Mouse (Mus musculus) urinary bladder, postnatal 25 days (tissue): ENCODE data around the gene Armh2.
"Not testable (repeated sequence)": the region's sequence is repeated elsewhere in the genome, so short reads cannot be mapped to it uniquely, and the experiment has no call there.

Experiments
- DNase-seq: peaks from one replicate; pipeline ENCODE4 v3.0.0; 2022; ENCODE audit warnings: low spot score

Gene Armh2

DNA sequence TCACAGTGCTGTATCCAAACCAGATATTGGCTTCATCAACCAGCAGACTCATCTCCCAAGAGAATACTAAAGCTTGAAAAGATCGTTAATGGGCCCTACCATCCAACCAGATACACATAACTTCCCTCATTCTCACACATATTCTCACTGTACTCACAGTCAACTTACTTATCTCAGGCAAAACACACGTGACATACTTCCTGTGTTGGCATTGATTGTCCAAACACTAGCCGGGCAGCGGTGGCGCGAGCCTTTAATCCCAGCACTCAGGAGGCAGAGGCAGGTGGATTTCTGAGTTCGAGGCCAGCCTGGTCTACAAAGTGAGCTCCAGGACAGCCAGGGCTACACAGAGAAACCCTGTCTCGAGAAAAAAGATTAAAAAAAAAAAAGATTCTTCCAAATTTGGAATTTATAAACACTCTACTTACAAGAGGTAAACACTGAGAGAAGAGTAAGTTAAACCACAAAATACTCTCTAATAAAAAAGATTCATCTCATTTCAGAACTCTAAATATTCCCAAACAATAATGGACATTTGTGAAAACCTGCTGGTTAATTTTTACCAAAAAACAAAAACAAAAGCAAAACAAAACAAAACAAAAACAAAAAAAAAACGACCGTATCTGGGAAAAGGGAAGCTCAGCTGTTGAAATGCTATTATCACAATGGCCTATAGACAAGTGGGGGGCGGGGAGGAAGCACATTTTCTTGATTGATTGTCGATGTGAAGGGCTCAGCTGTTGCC is 17.0 kb downstream of the Armh2 start:
- DNase-seq, result no peak

DNA sequence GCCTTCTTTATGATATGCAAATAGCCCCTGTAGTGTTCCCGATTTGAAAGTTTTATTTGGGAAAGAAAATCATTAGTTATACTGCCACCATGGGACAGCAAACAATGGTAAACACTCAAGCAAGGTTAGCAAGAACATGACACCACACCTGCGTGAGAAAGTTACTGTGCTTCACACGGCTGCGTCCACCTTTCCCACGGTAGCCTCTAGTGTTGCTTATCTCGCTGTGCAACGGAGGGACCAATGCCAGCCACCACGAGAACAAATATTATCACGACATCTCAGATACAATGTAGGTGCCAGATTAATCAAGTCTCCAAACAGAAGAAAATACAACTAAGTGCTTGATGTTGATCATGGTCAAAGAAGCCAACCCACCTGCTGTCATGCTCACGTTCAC is 18.4 kb downstream of the Armh2 start:
- no peak for DNase-seq

DNA sequence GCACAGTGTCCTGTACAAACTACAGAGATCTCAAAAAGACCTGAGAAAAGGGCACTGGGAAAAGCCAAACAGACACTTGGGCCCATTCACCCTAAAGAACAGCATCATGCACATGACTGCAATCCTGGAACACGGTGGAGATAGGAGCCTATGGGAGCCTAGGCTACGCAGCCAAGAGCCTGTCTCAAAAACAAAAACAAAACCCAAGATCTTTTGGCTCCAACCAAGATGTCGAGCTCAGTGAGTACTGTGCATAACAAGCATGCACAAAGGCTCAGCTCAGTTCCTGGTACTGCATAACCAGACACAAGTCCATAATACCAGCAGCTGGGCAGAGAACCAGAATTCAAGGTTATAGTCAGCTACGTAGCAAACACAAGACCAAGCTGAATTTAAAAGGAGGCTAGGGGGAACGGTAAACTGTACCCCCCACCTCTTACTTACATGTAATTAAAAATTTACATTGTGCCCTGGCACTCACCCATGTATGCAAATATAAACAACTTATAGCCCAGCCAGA is 19.4 kb downstream of the Armh2 start:
- no peak for DNase-seq

DNA sequence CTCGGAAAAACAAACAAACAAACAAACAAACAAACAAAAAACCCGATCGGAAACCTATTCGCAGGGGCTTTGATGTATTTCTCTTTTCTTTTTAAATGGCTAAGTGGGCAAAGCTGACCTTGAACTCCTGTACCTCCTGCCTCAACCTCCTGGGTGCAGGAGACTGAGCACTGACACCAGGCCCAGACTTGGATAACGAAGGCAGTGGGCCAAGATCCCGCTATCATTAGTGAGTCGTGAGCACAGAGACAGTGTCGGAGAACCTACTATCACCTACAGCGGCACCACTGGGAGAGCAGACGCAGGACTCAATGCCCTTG is 20.0 kb downstream of the Armh2 start:
- DNase-seq, result no peak

DNA sequence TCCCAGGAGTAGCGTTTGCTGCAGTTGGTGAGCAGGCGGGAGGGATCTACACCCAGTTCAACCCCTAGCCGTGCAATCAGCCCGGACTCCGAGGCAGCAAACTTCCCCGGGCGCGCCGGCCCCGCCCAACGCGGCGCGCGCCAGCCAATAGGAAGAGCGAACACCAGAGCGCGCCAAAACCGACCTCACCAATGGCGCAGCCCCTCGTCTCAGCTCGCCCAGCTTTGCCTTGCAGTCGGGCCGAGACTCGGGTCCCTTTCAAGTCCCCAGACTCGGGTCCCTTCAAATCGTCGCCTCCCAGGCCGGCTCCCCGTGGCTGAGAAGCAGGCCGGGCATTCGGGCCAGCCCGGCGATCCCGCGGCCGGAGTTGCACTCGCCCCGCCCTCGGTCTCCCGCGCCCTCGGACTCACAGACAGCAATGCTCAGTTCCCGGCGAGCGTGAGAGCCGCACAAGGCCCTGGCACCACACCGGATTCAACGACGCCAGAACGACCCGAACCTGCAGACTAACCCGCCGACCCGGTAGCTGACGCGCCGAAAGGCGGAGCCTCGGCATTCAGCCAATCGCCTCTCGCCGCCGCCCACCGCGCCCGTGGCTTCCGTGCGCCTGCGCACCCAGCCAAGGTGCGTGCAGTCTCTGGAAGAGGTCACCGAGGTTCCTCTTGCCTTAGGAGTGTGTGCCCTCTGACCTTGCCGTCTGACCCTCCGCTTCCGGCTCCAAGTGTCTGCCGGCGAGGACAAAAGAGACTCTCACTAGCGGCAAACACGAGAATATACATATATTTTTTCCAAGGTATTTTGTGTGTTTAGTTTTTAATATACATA is 20.6 kb downstream of the Armh2 start, which contains the start of gene Gmnn:
Gene Gmnn (minus strand): TSS at position 521 of the 825 bp plus-strand sequence.
- DNase-seq, result peak; percentile 86

DNA sequence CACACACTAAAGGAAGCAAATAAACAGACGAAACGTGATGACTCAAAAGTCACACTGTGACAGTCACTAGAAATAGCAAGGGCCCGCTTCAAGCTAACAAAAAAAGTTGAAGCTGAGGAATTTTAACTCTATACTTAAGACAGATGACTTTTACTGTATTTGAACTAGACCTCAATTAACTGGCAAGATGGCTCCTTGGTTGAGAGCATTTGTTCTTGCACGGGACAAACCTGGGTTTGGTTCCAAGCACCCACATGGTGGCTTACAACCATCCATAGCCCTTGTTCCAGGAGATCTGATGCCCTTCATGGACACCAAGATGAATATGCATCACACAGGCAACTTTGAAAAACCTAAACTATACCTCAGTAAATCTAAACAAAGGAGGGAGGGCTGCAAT is 21.2 kb downstream of the Armh2 start:
- no peak for DNase-seq

DNA sequence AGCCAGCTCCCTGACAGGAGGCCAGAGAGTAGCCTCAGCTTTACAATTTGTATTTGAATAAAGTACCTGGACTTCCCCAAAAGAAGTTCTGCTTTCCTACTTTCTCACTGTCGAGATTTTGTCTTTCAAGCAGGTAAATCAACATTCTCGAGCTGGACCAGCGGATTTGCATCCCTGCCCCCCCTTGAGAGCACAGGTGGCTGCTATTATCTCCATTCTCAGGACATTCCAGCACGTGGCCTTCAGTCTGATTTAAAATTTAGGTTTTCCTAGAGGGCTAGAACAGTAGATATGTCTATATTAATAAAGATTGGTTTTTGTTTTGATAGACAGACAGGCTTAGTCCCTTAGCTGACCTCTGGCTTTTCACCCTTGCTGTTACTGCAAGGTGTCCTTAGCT is 26.8 kb downstream of the Armh2 start:
- DNase-seq, result not testable (repeated sequence)

DNA sequence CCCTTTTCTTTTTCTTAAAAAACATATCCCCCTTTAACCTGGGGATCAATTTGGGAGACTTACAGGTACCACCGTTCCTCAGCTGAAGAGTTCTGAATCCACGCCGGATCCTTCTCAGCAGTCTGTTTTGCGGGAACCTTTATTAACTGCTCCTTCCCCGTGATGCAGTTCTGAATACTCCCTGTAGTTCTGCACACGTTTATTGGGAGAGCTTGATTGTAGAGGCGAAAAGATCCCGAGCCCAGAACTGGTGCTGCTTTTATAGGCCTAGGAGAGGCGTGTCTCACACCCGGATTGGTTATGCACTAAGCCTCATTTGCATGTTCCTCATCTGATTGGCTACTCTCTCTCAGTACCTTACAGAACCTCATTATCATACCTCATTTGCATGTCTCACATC is 30.4 kb downstream of the Armh2 start:
- not testable (repeated sequence) for DNase-seq

DNA sequence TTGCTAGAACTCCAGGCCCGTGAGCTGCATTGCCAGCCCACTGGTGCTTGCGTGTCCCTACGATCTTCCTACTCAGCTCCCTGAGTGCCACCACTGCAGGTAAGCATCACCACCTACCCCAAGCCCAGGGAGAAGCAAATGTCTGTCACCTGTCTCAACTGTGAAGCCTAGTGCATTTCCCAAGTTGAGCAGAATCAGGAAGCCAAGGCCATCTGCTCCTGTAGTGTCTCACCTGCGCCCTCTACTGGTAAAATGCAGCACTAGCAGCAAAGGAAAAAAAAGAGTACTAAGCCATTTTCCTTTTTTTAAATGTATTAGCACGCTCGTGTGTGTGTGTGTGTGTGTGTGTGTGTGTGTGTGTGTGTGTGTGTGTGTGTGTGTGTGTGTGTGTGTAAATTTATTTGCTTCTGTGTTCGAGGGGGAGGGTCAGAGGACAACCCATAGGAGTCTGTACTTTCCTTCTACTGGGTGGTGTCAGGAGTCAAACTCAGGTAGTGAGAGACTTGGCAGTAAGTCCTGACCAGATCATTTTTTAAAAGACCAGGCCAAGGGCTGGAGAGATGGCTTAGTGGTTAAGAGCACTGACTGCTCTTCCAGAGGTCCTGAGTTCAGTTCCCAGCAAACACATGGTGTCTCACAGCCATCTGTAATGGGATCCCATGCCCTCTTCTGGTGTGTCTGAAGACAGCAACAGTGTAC is 35.3 kb downstream of the Armh2 start:
- peak; percentile 23 for DNase-seq

DNA sequence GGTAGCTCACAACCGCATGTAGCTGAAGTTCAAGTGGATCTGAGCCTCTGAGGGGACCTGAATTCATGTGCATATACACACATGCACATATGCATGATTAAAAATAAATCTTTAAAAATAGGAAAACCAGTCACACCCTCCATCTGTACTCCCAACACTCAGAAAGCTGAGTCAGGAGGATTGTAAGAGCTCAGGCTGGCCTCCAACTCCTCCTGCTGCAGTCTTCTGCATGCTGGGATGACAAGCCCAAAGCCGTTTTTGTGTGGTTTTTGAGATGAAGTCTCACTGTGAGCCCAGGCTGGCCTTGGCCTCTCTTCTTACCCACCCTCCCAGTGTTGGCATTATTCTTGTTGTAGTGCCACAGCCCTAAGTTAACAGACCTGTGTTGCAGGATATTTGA is 37.0 kb downstream of the Armh2 start:
- DNase-seq, result no peak

DNA sequence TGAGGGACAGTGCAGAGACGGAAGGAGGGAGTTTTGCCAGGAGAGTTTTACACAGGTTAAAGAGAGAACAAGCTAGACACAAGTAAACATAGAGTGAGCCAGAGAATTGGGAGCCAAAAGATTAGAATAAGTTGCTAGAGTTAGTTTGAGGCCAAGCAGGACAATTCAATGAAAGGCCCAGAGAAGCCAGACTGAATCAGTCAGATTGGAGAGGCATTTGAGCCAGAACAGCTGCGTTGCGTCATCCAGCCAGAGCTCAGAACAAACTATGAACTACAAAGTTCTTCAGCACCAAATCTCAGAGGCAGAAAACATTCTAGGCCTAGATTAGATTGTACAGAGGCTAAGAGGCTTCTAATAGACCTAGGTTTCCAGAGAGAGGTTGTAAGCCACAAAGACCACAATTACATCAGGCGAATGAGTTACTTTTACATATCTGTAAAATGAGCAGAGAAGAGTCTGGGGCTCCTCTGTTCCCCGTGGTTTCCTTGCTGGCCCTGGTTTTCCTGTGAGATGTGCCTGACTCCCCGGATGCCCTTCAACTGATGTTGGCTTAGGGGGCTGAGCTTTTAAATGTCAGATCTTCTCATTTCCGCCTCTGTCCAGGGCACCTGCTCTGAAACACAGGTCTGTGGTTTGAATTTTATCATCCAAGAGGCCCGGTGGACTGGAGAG is 37.8 kb downstream of the Armh2 start:
- DNase-seq, result no peak

DNA sequence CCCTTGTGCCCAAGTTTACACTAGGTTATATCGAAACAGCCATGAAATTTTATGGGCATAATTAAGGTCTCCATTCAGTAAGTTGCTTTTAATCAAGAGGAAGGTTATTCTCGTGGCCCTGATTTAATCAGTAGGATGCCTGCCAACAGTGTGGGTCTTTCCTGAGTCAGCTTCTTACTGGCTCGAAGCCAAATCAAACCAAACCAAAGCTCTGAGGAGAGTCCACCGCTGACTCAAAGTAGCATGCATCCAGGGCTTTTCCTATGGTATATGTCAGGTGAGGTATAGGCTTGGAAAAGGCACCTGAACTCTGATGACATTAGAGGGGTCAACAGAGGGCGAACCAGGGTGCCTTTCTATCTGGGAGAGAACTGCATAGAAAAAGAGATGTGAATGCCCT is 40.9 kb downstream of the Armh2 start:
- no peak for DNase-seq

DNA sequence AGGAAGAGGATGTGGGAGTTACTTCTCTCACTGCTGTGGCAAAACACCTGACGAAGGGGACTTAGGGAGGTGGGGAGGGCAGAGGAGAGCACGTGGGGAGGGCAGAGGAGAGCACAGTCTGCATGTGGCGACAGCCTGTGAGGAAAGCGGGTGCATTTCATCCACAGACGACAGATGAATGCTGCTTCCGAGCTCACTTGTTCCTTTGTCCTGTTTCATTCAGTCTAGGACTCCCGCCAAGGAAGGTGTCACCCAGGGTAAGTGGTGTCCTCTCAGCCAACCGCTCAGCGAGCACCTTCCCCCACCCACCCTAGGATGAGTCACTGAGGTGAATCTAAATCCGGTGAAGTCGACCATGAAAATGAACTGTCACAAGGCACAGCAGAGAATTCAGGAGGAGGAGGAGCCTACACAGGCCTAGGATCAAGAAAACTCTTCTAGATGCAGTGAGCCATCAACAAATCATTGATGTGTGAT is 45.0 kb downstream of the Armh2 start:
- DNase-seq, result no peak

DNA sequence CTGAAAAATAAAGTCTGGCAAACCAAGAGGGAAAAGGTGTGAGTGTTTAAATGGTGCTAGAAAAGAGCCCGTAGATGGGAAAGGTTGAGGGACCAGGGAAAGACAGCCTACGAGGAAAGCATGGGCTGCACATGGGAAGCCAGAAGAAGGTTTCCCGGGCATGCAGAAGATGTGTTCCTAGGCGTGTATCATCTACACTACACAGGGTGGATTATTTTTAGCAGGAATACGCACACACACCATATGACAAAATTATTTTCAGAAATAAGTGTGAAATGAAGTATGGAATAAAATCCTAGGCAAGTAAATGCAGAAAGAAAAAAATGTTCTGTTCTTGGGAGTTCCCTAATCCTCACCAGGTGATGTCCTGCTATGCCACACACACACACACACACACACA is 46.4 kb downstream of the Armh2 start:
- DNase-seq, result no peak

DNA sequence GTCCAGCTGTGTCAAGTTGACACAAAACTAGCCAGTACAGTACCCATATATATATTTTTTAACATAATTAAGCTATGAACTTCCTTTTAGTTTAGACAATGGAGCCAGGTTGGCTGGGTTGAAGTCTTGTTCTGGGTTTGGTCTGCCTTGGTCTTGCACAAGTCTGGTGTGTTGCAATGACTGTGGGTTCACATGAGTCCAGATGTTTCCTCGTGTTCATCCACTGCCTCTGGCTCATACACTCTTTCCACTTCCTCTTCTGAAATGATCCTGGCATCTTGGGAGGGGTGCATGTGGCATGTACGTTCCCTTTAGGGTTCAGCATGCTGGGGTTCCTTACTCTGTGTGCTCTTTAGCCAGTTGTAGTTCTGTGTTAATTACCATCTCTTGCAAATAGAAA is 50.3 kb downstream of the Armh2 start:
- DNase-seq, result no peak

DNA sequence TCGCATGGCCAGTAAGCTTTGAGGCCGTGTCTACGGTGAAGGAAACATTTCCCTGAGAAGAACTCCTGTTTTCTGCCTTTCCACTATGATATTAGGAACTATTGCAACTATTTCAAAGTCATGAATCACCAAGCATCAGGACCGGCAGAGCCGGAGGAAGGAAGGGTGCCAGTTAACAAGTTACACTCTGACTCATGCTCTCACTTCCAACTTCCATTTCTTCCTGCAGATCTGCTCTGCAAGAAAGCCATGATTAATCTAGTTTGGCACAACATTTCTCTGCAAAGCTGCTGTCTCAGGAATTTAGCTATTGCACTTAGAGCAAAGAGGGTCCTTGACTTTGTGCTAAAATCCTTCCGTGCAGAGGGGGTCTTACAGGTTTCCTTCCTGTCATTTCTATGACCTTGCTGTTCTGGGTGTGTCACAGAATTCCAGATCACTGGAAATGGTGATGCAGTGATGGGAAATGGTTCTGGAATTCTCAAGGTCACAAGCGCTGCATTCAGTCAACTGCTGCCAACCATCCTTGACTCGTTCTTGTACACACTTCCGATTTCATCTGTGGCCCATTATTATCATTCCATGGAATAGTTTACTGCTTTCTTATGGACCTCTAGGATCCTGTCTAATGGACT is 51.5 kb downstream of the Armh2 start:
- DNase-seq, result no peak
